Mouse (Mus musculus) left cerebral cortex, adult 18-20 months (tissue): ENCODE measurements at regions not wholly inside any gene's neighbourhood (a gene's known extent, or its start where the extent isn't known, plus 50 kb on each side); places are given as distances from the start of the nearest gene placed in this dataset.

Source experiments
- DNase-seq, 2 experiments: peaks; one replicate each; pipeline ENCODE4 v3.0.0; 2021 to 2022; ENCODE audit warnings: low spot score in 2 of 2, mixed read lengths in 1 of 2

- DNase-seq: no peak
These were observed 231.4 kb upstream of the Gm6657 start for GRCm38 (mm10) chr12:77962631-77963030.

- DNase-seq: no peak
These were observed 225.5 kb upstream of the Gm6657 start for GRCm38 (mm10) chr12:77968543-77968942.

- no peak for DNase-seq
These were observed 224.0 kb upstream of the Gm6657 start for GRCm38 (mm10) chr12:77970026-77970425.

- no peak for DNase-seq
These were observed 221.9 kb upstream of the Gm6657 start for GRCm38 (mm10) chr12:77972165-77972564.

- no peak for DNase-seq
These were observed 217.1 kb upstream of the Gm6657 start for GRCm38 (mm10) chr12:77976952-77977351.

GRCm38 (mm10) chr12:77986738-77987137, 207.3 kb upstream of the Gm6657 start:
- no peak for DNase-seq

- DNase-seq: no peak
These were observed 204.3 kb upstream of the Gm6657 start for GRCm38 (mm10) chr12:77989766-77990165.

GRCm38 (mm10) chr12:77991627-77992026, 202.4 kb upstream of the Gm6657 start:
- no peak for DNase-seq

GRCm38 (mm10) chr12:77994176-77994575, 199.9 kb upstream of the Gm6657 start:
- no peak for DNase-seq

GRCm38 (mm10) chr12:77997916-77998315, 196.1 kb upstream of the Gm6657 start:
- no peak for DNase-seq

- no peak for DNase-seq
These were observed 193.6 kb upstream of the Gm6657 start for GRCm38 (mm10) chr12:78000401-78000800.

- peak; percentile 71 to 80 for DNase-seq
These were observed 192.2 kb upstream of the Gm6657 start for GRCm38 (mm10) chr12:78001846-78002245.

GRCm38 (mm10) chr12:78033766-78034165, 160.3 kb upstream of the Gm6657 start:
- no peak for DNase-seq

GRCm38 (mm10) chr12:78046582-78046981, 147.5 kb upstream of the Gm6657 start:
- DNase-seq: no peak

- DNase-seq: peak; percentile 63
These were observed 138.1 kb upstream of the Gm6657 start for GRCm38 (mm10) chr12:78055956-78056355.

GRCm38 (mm10) chr12:78057166-78057565, 136.9 kb upstream of the Gm6657 start:
- DNase-seq: no peak

GRCm38 (mm10) chr12:78059965-78060364, 134.1 kb upstream of the Gm6657 start:
- DNase-seq: peak in 1 of 2 experiments; percentile 10

- DNase-seq: no peak
These were observed 128.0 kb upstream of the Gm6657 start for GRCm38 (mm10) chr12:78066024-78066423.

- DNase-seq: no peak
These were observed 121.1 kb upstream of the Gm6657 start for GRCm38 (mm10) chr12:78072935-78073334.

- DNase-seq: no peak
These were observed 119.7 kb upstream of the Gm6657 start for GRCm38 (mm10) chr12:78074290-78074802.

GRCm38 (mm10) chr12:78077285-78077684, 116.8 kb upstream of the Gm6657 start:
- no peak for DNase-seq

- no peak for DNase-seq
These were observed 111.9 kb upstream of the Gm6657 start for GRCm38 (mm10) chr12:78082163-78082562.

- DNase-seq: no peak
These were observed 108.0 kb upstream of the Gm6657 start for GRCm38 (mm10) chr12:78086016-78086415.

GRCm38 (mm10) chr12:78087921-78088320, 106.1 kb upstream of the Gm6657 start:
- no peak for DNase-seq
